Mouse (Mus musculus) cerebellum, adult 2 months (tissue): ENCODE results near the gene Wdfy3.

Experiments
- CTCF ChIP-seq: fragments of 200-500 bp; IDR thresholded peaks from 2 replicates; pipeline ENCODE4 v1.5.1; 2011; ENCODE audit warnings: low read depth, mild to moderate bottlenecking, control low read depth, low read length, moderate library complexity, borderline replicate concordance; ENCODE audit not compliant: insufficient read depth
- POLR2A ChIP-seq: fragments of 200-500 bp; IDR thresholded peaks from 2 replicates; pipeline ENCODE4 v1.6.1; 2011; ENCODE audit warnings: low read length, control low read depth, borderline replicate concordance; ENCODE audit not compliant: insufficient read depth

GRCm38 (mm10) chr5:101967832-101968152 is 101.9 kb downstream of the Wdfy3 start:
- TF ChIP-seq POLR2A (no peak), CTCF (no peak)
